Mouse (Mus musculus): ENCODE measurements around the gene Prr3. TPM values are rescaled to one million over a fixed set of nuclear protein-coding genes. Genes with fewer than 3 reads are reported as not detected.
"Not testable (repeated sequence)": the region's sequence is repeated elsewhere in the genome, so short reads cannot be mapped to it uniquely, and the experiment has no call there.

Gene Prr3
- polyA plus RNA-seq, 1 experiment from 2014 or later, result 30.8 TPM

DNA sequence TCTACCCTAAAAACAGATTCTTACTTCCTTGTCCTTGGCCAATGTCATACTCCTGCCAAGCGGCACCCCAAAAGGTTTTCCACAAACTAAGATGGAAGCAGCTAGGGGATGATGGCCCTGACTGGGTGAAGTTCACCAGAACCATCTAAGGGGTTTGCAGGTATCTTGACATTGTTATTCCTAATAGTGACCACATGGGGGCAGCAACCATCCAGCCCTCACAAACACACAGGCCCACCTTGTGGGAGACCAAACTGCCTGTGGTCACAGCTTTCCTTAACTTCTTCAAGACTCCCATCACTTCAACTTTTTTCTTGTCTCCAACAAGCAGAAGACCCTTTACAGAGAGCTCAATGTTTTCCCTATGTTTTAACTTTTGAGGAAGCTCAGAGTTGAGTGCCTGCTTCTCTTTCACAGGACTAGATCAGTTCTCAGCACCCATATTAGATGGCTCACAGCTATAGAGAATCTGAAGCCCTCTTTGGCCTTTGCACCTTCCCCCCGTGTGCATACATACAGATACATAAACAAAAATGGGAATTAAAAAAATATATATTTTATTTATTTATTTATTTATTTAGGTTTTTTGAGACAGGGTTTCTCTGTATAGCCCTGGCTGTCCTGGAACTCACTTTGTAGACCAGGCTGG lies 42.2 kb downstream of the Prr3 start:
- 0 out of 2 replicates have a peak, but pooled peaks have one; percentile 69 for ATAC-seq (ENCODE audit: insufficient read depth)
- no peaks in the 10 kb centered on the region for H3K9me3 ChIP-seq (ENCODE audit: low read depth, low read length)
- H3K27ac ChIP-seq (ENCODE audit: low read depth), result no peak overlapping the region
- 36% methylated on average over 2 of the region's 2 CpGs for WGBS
- H3K4me3 ChIP-seq (ENCODE audit: low read depth, low read length), result no peak overlapping the region
- peak; percentile 85 for TF ChIP-seq CTCF (IDR thresholded peaks at IDR 0.05; ENCODE audit: low read depth)
- no peak overlapping the region for H3K9ac ChIP-seq
- no peaks in the 10 kb centered on the region for H3K36me3 ChIP-seq (ENCODE audit: insufficient read depth)
- no peaks in the 10 kb centered on the region for H3K27me3 ChIP-seq (ENCODE audit: insufficient read depth, low read length)
- H3K4me2 ChIP-seq, result no peak overlapping the region
- DNase-seq, result peak; percentile 72
- no peaks in the 10 kb centered on the region for H3K4me1 ChIP-seq (ENCODE audit: insufficient read depth)

DNA sequence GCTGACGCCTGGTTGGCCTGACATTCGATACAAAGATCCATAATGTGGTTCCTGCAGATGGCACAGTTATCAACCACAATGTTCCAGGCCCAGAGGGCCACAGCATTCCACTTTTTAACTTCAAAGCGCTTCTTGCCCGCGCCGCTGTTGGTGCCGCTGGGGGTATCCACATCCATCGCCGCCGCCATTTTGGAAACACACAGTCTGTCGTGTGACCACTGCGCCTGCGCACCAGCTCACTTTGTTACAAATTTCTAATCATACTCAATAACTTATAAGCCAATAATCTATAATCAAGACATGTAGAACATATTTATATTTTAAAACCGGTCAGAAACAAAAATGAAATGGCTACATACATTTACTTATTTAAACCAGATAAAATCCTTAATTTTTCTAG lies 44.3 kb downstream of the Prr3 start:
- not testable (repeated sequence) for H3K4me1 ChIP-seq (ENCODE audit: insufficient read depth); H3K36me3 ChIP-seq (ENCODE audit: insufficient read depth); H3K4me3 ChIP-seq (ENCODE audit: low read depth, low read length); H3K4me2 ChIP-seq; H3K27ac ChIP-seq (ENCODE audit: low read depth); H3K9ac ChIP-seq; ATAC-seq (ENCODE audit: insufficient read depth); DNase-seq; H3K9me3 ChIP-seq (ENCODE audit: low read depth, low read length); H3K27me3 ChIP-seq (ENCODE audit: insufficient read depth, low read length)
- WGBS, result 80% methylated on average over 14 of the region's 14 CpGs

DNA sequence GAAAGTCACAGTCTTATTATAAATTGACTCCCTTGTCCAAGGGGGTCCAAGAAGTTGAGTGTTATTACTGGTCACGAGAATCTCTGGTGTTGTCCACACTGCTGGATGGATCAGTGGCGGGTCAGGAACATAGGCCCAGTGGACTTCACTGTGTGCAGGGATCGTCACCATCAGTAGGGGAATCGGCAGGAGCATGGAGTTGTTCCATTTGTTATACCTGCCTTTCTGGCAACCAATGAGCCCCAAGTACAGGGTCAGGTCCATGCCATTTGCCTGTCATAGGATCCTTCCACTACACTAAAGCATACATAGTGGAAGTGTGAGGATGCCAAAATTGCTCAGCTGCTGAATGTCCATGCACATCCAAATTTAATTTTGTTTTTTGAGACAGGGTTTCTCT lies 47.4 kb downstream of the Prr3 start:
- Histone ChIP-seq H3K9me3 (ENCODE audit: low read depth, low read length) (no peaks in the 10 kb centered on the region), H3K27me3 (ENCODE audit: insufficient read depth, low read length) (no peaks in the 10 kb centered on the region), H3K4me2 (no peak overlapping the region), H3K4me3 (ENCODE audit: low read depth, low read length) (no peak overlapping the region), H3K9ac (no peak overlapping the region), H3K36me3 (ENCODE audit: insufficient read depth) (peaks cover 39% of the 10 kb centered on the region), H3K27ac (ENCODE audit: low read depth) (no peak overlapping the region), H3K4me1 (ENCODE audit: insufficient read depth) (no peaks in the 10 kb centered on the region)
- ATAC-seq (ENCODE audit: insufficient read depth), result no peak
- no peak for TF ChIP-seq CTCF (IDR thresholded peaks at IDR 0.05; ENCODE audit: low read depth)
- WGBS, result 88% methylated on average over 4 of the region's 4 CpGs
- no peak for DNase-seq

DNA sequence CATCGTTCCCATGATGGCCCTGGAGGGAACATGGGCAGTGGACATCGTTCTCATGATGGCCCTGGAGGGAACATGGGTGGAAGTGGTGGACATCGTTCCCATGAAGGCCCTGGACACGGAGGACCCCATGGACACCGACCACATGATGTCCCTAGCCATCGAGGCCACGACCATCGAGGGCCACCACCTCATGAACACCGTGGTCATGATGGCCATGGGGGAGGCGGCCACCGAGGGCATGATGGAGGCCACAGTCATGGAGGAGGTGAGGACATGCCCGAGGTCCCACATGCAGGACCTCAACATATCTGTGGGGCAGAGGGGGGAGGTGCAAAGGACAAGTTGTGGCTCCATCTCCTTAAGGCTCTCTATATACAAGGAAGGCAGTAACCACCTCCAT lies 49.4 kb downstream of the Prr3 start:
- 95% methylated on average over 12 of the region's 12 CpGs for WGBS
- TF ChIP-seq CTCF (IDR thresholded peaks at IDR 0.05; ENCODE audit: low read depth), result no peak
- H3K4me2 ChIP-seq, result no peak overlapping the region
- H3K27me3 ChIP-seq (ENCODE audit: insufficient read depth, low read length), result no peaks in the 10 kb centered on the region
- H3K27ac ChIP-seq (ENCODE audit: low read depth), result no peak overlapping the region
- ATAC-seq (ENCODE audit: insufficient read depth) (0 out of 2 replicates have a peak, but pooled peaks have one; percentile 39), DNase-seq (no peak)
- H3K36me3 ChIP-seq (ENCODE audit: insufficient read depth), result peaks cover 57% of the 10 kb centered on the region
- no peaks in the 10 kb centered on the region for H3K4me1 ChIP-seq (ENCODE audit: insufficient read depth)
- H3K9ac ChIP-seq, result no peak overlapping the region
- no peak overlapping the region for H3K4me3 ChIP-seq (ENCODE audit: low read depth, low read length)
- no peaks in the 10 kb centered on the region for H3K9me3 ChIP-seq (ENCODE audit: low read depth, low read length)

DNA sequence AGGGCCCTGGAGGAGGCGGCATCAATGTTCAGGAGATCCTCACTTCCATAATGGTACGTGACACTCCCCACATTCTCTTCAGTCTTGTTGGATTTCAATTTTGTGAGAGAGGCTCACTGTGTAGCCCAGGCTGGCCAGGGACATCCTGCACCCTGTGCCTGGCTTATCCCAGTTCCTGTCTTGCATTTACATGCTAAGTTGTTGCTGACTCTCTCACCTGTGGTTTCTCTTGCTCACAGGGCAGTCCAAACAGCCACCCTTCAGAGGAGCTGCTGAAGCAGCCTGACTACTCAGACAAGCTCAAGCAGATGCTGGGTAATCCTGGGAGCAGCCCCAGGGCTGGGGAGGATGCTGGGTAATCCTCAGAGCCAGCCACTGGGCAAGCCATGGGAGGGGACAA lies 50.5 kb downstream of the Prr3 start:
- Histone ChIP-seq H3K4me1 (ENCODE audit: insufficient read depth) (no peaks in the 10 kb centered on the region), H3K4me3 (ENCODE audit: low read depth, low read length) (no peak overlapping the region), H3K27ac (ENCODE audit: low read depth) (no peak overlapping the region), H3K9ac (no peak overlapping the region), H3K9me3 (ENCODE audit: low read depth, low read length) (no peaks in the 10 kb centered on the region), H3K4me2 (no peak overlapping the region), H3K27me3 (ENCODE audit: insufficient read depth, low read length) (no peaks in the 10 kb centered on the region), H3K36me3 (ENCODE audit: insufficient read depth) (peaks cover 68% of the 10 kb centered on the region)
- no peak for TF ChIP-seq CTCF (IDR thresholded peaks at IDR 0.05; ENCODE audit: low read depth)
- DNase-seq (no peak), ATAC-seq (ENCODE audit: insufficient read depth) (no peak)
- WGBS, result 87% methylated on average over 2 of the region's 2 CpGs

DNA sequence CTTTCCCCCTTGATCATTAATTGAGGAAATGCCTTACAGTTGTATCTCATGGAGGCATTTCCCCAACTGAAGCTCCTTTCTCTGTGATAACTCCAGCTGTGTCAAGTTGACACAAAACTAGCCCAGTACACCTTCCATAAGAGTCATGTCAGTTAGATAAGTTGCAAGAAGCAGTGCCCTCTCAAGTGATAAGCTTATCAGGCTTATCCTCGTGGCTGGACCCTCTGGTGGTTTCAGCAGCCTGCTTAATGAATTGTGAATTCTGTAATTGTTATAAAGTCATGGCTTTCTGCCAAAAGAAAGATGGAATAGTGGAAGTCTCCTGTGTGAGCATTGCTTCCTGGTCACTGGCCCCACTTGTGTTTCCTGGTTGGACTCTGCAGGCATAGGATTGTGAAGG lies 52.6 kb downstream of the Prr3 start:
- no peak for ATAC-seq (ENCODE audit: insufficient read depth)
- Histone ChIP-seq H3K4me1 (ENCODE audit: insufficient read depth) (no peaks in the 10 kb centered on the region), H3K9me3 (ENCODE audit: low read depth, low read length) (no peaks in the 10 kb centered on the region), H3K4me2 (no peak overlapping the region), H3K36me3 (ENCODE audit: insufficient read depth) (peaks cover 80% of the 10 kb centered on the region), H3K4me3 (ENCODE audit: low read depth, low read length) (no peak overlapping the region), H3K27ac (ENCODE audit: low read depth) (no peak overlapping the region), H3K27me3 (ENCODE audit: insufficient read depth, low read length) (no peaks in the 10 kb centered on the region), H3K9ac (no peak overlapping the region)
- WGBS, result 28% methylated on average over 1 of the region's 1 CpGs
- no peak for TF ChIP-seq CTCF (IDR thresholded peaks at IDR 0.05; ENCODE audit: low read depth)
- DNase-seq, result no peak

DNA sequence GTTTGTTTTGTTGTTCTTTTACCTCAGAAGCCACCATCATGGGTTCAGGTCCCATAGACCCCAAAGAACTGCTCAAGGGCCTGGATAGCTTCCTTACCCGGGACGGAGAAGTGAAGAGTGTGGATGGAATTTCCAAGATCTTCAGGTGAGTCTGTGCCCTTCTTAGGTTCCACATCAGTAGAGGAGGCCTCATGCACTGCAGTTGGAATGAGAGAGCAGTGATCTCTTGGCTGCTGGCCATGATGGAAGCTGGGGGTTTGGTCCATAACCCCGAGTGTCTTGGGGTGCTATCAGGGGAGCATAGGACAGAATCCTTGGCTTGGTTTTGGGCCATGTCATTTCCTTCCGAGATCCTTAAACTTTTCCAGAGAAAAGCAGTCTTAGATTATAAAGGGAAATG lies 56.8 kb downstream of the Prr3 start:
- peaks cover 11% of the 10 kb centered on the region for H3K4me1 ChIP-seq (ENCODE audit: insufficient read depth)
- H3K4me3 ChIP-seq (ENCODE audit: low read depth, low read length), result no peak overlapping the region
- DNase-seq, result no peak
- TF ChIP-seq CTCF (IDR thresholded peaks at IDR 0.05; ENCODE audit: low read depth), result no peak
- 91% methylated on average over 4 of the region's 4 CpGs for WGBS
- H3K9ac ChIP-seq, result no peak overlapping the region
- H3K9me3 ChIP-seq (ENCODE audit: low read depth, low read length), result no peaks in the 10 kb centered on the region
- ATAC-seq (ENCODE audit: insufficient read depth), result no peak
- no peaks in the 10 kb centered on the region for H3K27me3 ChIP-seq (ENCODE audit: insufficient read depth, low read length)
- no peak overlapping the region for H3K4me2 ChIP-seq
- no peak overlapping the region for H3K27ac ChIP-seq (ENCODE audit: low read depth)
- peaks cover 58% of the 10 kb centered on the region for H3K36me3 ChIP-seq (ENCODE audit: insufficient read depth)
